Mouse (Mus musculus) midbrain, embryonic 12.5 days (tissue): Measurements from ENCODE around the gene Itga9. TPM values are rescaled to one million over a fixed set of nuclear protein-coding genes. Genes with fewer than 3 reads are reported as not detected.

Experiments used
- ATAC-seq: fragments of 200-750 bp; cut with Nextera tagmentation; 2 replicates; pipeline ENCODE4 v1.8.0; 2017; ENCODE audit warnings: low read depth, moderate TSS enrichment, moderate library complexity; ENCODE audit not compliant: low FRiP score
- H3K27ac ChIP-seq: fragments of 300-500 bp; sonication (generic); replicated peaks from 2 replicates; pipeline ENCODE4 v1.5.1; 2016; ENCODE audit warnings: mild to moderate bottlenecking
- H3K27me3 ChIP-seq: fragments of 300-500 bp; sonication (generic); 2 replicates; pipeline ENCODE4 v1.6.1; 2016; ENCODE audit warnings: mild to moderate bottlenecking
- H3K36me3 ChIP-seq: fragments of 300-500 bp; sonication (generic); 2 replicates; pipeline ENCODE4 v1.6.1; 2016
- H3K4me1 ChIP-seq: fragments of 300-500 bp; sonication (generic); 2 replicates; pipeline ENCODE4 v1.6.1; 2016
- H3K4me2 ChIP-seq: fragments of 300-500 bp; sonication (generic); replicated peaks from 2 replicates; pipeline ENCODE4 v1.6.1; 2016; ENCODE audit warnings: mild to moderate bottlenecking, moderate library complexity
- H3K4me3 ChIP-seq: fragments of 300-500 bp; sonication (generic); 2 replicates; pipeline ENCODE4 v1.5.1; 2016; ENCODE audit warnings: mild to moderate bottlenecking
- H3K9ac ChIP-seq: fragments of 300-500 bp; sonication (generic); replicated peaks from 2 replicates; pipeline ENCODE4 v1.6.1; 2016; ENCODE audit warnings: mild to moderate bottlenecking, moderate library complexity
- H3K9me3 ChIP-seq: fragments of 300-500 bp; sonication (generic); 2 replicates; pipeline ENCODE4 v1.6.1; 2016; ENCODE audit warnings: mild to moderate bottlenecking
- WGBS: fragments of 180-500 bp; shearing (Covaris S2); methylation state at CpG from one replicate; pipeline ENCODE4 v1.1.7; 2016; 5-methylcytosine and 5-hydroxymethylcytosine counted together
- polyA plus RNA-seq: library from polyadenylated mRNA; unstranded; fragments of >200 nt; fragmentation: Nextera tagmentation; extraction: Ambion mirVana; gene quantifications from 2 replicates; pipeline ENCODE4 v1.2.1, GENCODE M21; 2016

Itga9 gene
- polyA plus RNA-seq, 1 experiment from 2014 or later = 10.6 TPM

- H3K9ac ChIP-seq = no peak overlapping the region
- no peaks in the 10 kb centered on the region for H3K9me3 ChIP-seq
- H3K27ac ChIP-seq = no peak overlapping the region
- H3K27me3 ChIP-seq = no peaks in the 10 kb centered on the region
- H3K4me1 ChIP-seq = 0 out of 2 replicates have a peak, but pooled peaks cover 5% of the 10 kb centered on the region
- WGBS = 84% methylated on average over 2 of the region's 2 CpGs
- H3K4me2 ChIP-seq = no peak overlapping the region
- ATAC-seq = no peak
- no peak overlapping the region for H3K4me3 ChIP-seq
- no peaks in the 10 kb centered on the region for H3K36me3 ChIP-seq
These were observed 288.6 kb downstream of the Itga9 start for GRCm38 (mm10) chr9:118895101-118895500.

GRCm38 (mm10) chr9:118900677-118901076, 294.2 kb downstream of the Itga9 start:
- Histone ChIP-seq H3K9me3 (no peaks in the 10 kb centered on the region), H3K36me3 (no peaks in the 10 kb centered on the region), H3K4me1 (0 out of 2 replicates have a peak, but pooled peaks cover 6% of the 10 kb centered on the region), H3K9ac (no peak overlapping the region), H3K27me3 (no peaks in the 10 kb centered on the region), H3K4me2 (no peak overlapping the region), H3K4me3 (no peak overlapping the region), H3K27ac (no peak overlapping the region)
- 86% methylated on average over 2 of the region's 2 CpGs for WGBS
- ATAC-seq = no peak

GRCm38 (mm10) chr9:118901917-118902316, 295.4 kb downstream of the Itga9 start:
- WGBS = 27% methylated on average over 6 of the region's 6 CpGs
- no peaks in the 10 kb centered on the region for H3K9me3 ChIP-seq
- no peak overlapping the region for H3K4me3 ChIP-seq
- no peak overlapping the region for H3K4me2 ChIP-seq
- no peak overlapping the region for H3K9ac ChIP-seq
- H3K4me1 ChIP-seq = 0 out of 2 replicates have a peak, but pooled peaks cover 6% of the 10 kb centered on the region
- no peaks in the 10 kb centered on the region for H3K27me3 ChIP-seq
- H3K36me3 ChIP-seq = no peaks in the 10 kb centered on the region
- H3K27ac ChIP-seq = 0 out of 2 replicates have a peak overlapping the region, but pooled peaks have one; percentile 30
- ATAC-seq = peak; percentile 68; the same call in 1 of the 2 replicates

DNA sequence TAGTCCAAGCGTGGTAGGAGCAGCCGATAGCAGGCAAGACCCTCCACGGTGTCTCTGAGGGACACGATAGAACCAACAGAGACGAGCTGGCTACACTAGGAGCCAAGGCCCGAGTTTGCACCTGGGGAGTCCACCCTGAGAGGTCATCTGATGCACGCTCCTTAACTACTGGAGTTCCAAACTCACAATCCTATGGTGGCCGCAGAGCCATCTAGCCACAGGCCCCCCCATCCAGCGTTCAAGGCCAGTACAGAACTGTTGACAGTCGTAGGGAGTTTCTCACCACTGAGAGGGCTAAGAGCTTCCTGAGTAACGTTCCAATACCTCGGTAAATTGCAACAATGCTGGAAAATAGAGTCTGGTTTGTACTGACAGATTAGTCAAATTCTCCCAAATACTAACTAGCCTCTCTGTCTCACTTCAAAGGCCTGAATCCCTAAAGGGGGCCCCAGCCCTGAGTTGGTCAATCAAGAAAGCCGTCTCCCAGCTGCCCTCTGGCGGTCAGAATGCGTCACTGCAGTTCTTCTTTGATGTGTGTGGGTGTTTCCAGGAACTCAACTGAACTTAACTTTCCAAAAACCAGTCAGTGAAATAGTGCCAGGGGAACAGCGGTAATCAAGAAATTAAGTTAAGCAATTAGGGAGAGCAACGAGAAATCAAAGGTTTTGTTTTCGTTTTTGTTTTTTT, 301.6 kb downstream of the Itga9 start:
- Histone ChIP-seq H3K4me3 (no peak overlapping the region), H3K27me3 (no peaks in the 10 kb centered on the region), H3K4me2 (no peak overlapping the region), H3K36me3 (no peaks in the 10 kb centered on the region), H3K9ac (no peak overlapping the region), H3K9me3 (no peaks in the 10 kb centered on the region), H3K4me1 (peaks cover 5% of the 10 kb centered on the region), H3K27ac (no peak overlapping the region)
- ATAC-seq = no peak
- WGBS = 53% methylated on average over 18 of the region's 18 CpGs

- 88% methylated on average over 9 of the region's 9 CpGs for WGBS
- no peak overlapping the region for H3K9ac ChIP-seq
These were observed 306.6 kb downstream of the Itga9 start for GRCm38 (mm10) chr9:118913048-118913447.

GRCm38 (mm10) chr9:118913613-118914012, 307.1 kb downstream of the Itga9 start:
- H3K4me2 ChIP-seq = no peak overlapping the region
- no peaks in the 10 kb centered on the region for H3K9me3 ChIP-seq
- ATAC-seq = no peak
- no peak overlapping the region for H3K27ac ChIP-seq
- H3K9ac ChIP-seq = no peak overlapping the region
- no peaks in the 10 kb centered on the region for H3K36me3 ChIP-seq
- H3K4me1 ChIP-seq = 0 out of 2 replicates have a peak, but pooled peaks cover 4% of the 10 kb centered on the region
- WGBS = 91% methylated on average over 3 of the region's 3 CpGs
- H3K4me3 ChIP-seq = no peak overlapping the region
- peaks cover 6% of the 10 kb centered on the region; the same call in 1 of the 2 replicates for H3K27me3 ChIP-seq

More at GRCm38 (mm10) chr9:118913048-118913447, 306.6 kb downstream of the Itga9 start:
- Histone ChIP-seq H3K36me3 (no peaks in the 10 kb centered on the region), H3K27ac (no peak overlapping the region), H3K4me2 (no peak overlapping the region), H3K4me3 (no peak overlapping the region), H3K27me3 (peaks cover 3% of the 10 kb centered on the region; the same call in 1 of the 2 replicates), H3K4me1 (peaks cover 6% of the 10 kb centered on the region), H3K9me3 (no peaks in the 10 kb centered on the region)
- ATAC-seq = no peak

GRCm38 (mm10) chr9:118914589-118914988, 308.1 kb downstream of the Itga9 start:
- Histone ChIP-seq H3K27ac (no peak overlapping the region), H3K4me1 (0 out of 2 replicates have a peak, but pooled peaks cover 4% of the 10 kb centered on the region), H3K4me3 (no peak overlapping the region), H3K36me3 (no peaks in the 10 kb centered on the region), H3K9me3 (no peaks in the 10 kb centered on the region), H3K27me3 (peaks cover 8% of the 10 kb centered on the region), H3K9ac (no peak overlapping the region), H3K4me2 (no peak overlapping the region)
- no peak for ATAC-seq
- WGBS = 41% methylated on average over 8 of the region's 8 CpGs

- 49% methylated on average over 5 of the region's 5 CpGs for WGBS
- H3K9ac ChIP-seq = no peak overlapping the region
- H3K4me3 ChIP-seq = no peak overlapping the region
- no peak for ATAC-seq
- H3K4me2 ChIP-seq = no peak overlapping the region
- no peak overlapping the region for H3K27ac ChIP-seq
- H3K36me3 ChIP-seq = no peaks in the 10 kb centered on the region
- 0 out of 2 replicates have a peak, but pooled peaks cover 4% of the 10 kb centered on the region for H3K4me1 ChIP-seq
- no peaks in the 10 kb centered on the region for H3K9me3 ChIP-seq
- peaks cover 13% of the 10 kb centered on the region for H3K27me3 ChIP-seq
These were observed 308.8 kb downstream of the Itga9 start for GRCm38 (mm10) chr9:118915290-118915689.

DNA sequence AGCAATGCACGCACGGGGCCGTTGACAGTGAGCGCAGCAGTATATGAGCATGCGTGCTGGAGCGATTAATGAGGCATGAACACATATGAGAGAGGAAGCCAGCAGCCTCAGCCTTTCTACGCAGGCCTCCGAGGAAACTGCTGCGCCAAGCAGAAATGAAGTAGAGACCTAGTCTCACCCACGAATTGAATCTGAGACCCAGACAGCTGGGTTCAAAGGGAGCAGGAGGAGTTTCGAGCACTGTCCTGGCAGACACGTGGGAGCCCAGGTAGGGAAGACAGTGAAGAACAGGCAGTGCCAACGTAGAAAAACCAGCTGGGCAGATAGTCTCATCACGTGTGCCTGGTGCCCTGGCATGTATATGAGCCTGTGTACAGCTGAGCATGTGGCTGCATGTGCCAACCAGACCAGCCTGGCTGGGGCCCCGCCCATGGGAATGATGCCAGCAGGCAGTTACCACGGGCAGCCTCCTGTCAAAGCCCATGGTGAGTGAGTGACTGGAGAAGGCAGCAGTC, 313.2 kb downstream of the Itga9 start:
- peaks cover 5% of the 10 kb centered on the region for H3K4me1 ChIP-seq
- H3K4me3 ChIP-seq = no peak overlapping the region
- H3K27ac ChIP-seq = no peak overlapping the region
- H3K36me3 ChIP-seq = no peaks in the 10 kb centered on the region
- H3K9ac ChIP-seq = no peak overlapping the region
- H3K9me3 ChIP-seq = no peaks in the 10 kb centered on the region
- 81% methylated on average over 16 of the region's 16 CpGs for WGBS
- peaks cover 15% of the 10 kb centered on the region for H3K27me3 ChIP-seq
- no peak for ATAC-seq
- no peak overlapping the region for H3K4me2 ChIP-seq

GRCm38 (mm10) chr9:118920798-118921515, 314.5 kb downstream of the Itga9 start:
- peaks cover 13% of the 10 kb centered on the region for H3K4me1 ChIP-seq
- ATAC-seq = no peak
- no peak overlapping the region for H3K4me3 ChIP-seq
- H3K4me2 ChIP-seq = no peak overlapping the region
- peaks cover 15% of the 10 kb centered on the region for H3K27me3 ChIP-seq
- no peak overlapping the region for H3K9ac ChIP-seq
- 59% methylated on average over 12 of the region's 12 CpGs for WGBS
- H3K27ac ChIP-seq = no peak overlapping the region
- no peaks in the 10 kb centered on the region for H3K9me3 ChIP-seq
- H3K36me3 ChIP-seq = no peaks in the 10 kb centered on the region

- no peak for ATAC-seq
- H3K4me3 ChIP-seq = no peak overlapping the region
- no peaks in the 10 kb centered on the region for H3K36me3 ChIP-seq
- no peak overlapping the region for H3K27ac ChIP-seq
- no peaks in the 10 kb centered on the region for H3K9me3 ChIP-seq
- peaks cover 15% of the 10 kb centered on the region for H3K27me3 ChIP-seq
- H3K4me1 ChIP-seq = peaks cover 16% of the 10 kb centered on the region
- no peak overlapping the region for H3K9ac ChIP-seq
- 75% methylated on average over 3 of the region's 3 CpGs for WGBS
- H3K4me2 ChIP-seq = no peak overlapping the region
These were observed 315.4 kb downstream of the Itga9 start for GRCm38 (mm10) chr9:118921926-118922325.

DNA sequence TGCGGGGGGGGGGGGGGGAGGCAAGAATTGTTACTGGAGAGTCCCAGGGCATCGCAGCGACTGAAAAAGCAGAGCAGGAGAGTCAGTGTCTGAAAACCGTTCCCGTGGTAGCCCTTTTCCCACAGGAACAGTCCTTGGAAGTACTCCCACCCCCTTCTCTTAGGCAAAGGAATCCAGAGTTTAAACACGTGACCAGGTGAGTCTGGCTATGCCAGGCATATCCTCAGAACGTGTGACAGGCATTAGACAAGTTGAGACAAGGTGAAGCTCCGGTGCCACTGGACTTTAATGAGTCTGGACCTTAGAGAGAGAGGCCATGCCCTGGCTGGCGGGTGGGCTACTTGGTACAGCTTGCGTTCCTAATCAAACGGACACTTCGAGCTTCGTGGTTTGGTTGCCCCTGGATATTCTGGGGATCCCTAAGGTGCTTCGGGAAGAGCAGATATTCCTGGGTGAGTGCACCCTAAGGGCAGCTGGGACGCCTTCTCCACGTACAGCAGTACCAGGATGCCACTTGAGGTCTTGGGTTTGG, 318.1 kb downstream of the Itga9 start:
- H3K4me1 ChIP-seq = peaks cover 34% of the 10 kb centered on the region
- ATAC-seq = 0 out of 2 replicates have a peak, but pooled peaks have one; percentile 0
- H3K9me3 ChIP-seq = no peaks in the 10 kb centered on the region
- H3K9ac ChIP-seq = peak overlapping the region; percentile 57; the same call in 1 of the 2 replicates
- WGBS = 11% methylated on average over 16 of the region's 16 CpGs
- no peak overlapping the region for H3K27ac ChIP-seq
- H3K4me3 ChIP-seq = peak overlapping the region; percentile 81
- peaks cover 23% of the 10 kb centered on the region for H3K27me3 ChIP-seq
- no peaks in the 10 kb centered on the region for H3K36me3 ChIP-seq
- peak overlapping the region; percentile 95 for H3K4me2 ChIP-seq
